ENCODE assay signal across 9 mouse cellular contexts in genomic region chr11:102604777-102605552, GRCm38 (mm10). TPM values are rescaled to one million over a fixed set of nuclear protein-coding genes. Genes with fewer than 3 reads are reported as not detected.
DNase-seq lines count a peak whose midpoint lies in the region; ATAC-seq lines count a peak whose summit lies in the region.
"Had no signal": no experiment of that assay in that cellular context is flagged by ENCODE, and none has a peak within 500 bp of the region (broad histone marks: within the 10 kb centered on the region; RNA-seq: fewer than 3 reads in every experiment).

No protein-coding gene starts in this region.

- ATAC-seq in liver, embryonic 11.5 days (replicated peaks; ENCODE audit: low FRiP score) = 0 out of 2 replicates have a peak, but pooled peaks have one; percentile 23
- ATAC-seq in neural tube, embryonic 14.5 days (ENCODE audit: low read depth) = peak; percentile 42

- peaks cover 76% of the 10 kb centered on the region for H3K27me3 ChIP-seq in liver, embryonic 11.5 days (replicated peaks; ENCODE audit: control insufficient read depth, insufficient read depth, low read length)
- H3K27me3 ChIP-seq in neural tube, embryonic 14.5 days (ENCODE audit: control insufficient read depth, insufficient read depth, low read length) = no peaks in the 10 kb centered on the region

- H3K9me3 ChIP-seq in liver, embryonic 11.5 days (ENCODE audit: control insufficient read depth, low read length) = no peaks in the 10 kb centered on the region
- H3K9me3 ChIP-seq in neural tube, embryonic 14.5 days (ENCODE audit: control insufficient read depth, low read length) = no peaks in the 10 kb centered on the region

- H3K4me2 ChIP-seq in liver, embryonic 11.5 days = peak overlapping the region; percentile 58
- H3K4me2 ChIP-seq in neural tube, embryonic 14.5 days (ENCODE audit: low read depth, low read length) = peak overlapping the region; percentile 82

- intact Hi-C loops in heart, postnatal 25 days (cut with DNase I) = no loop called here

- H3K36me3 ChIP-seq in liver, embryonic 11.5 days (ENCODE audit: control insufficient read depth, insufficient read depth, low read length) = no peaks in the 10 kb centered on the region
- H3K36me3 ChIP-seq in neural tube, embryonic 14.5 days (ENCODE audit: control insufficient read depth, insufficient read depth, low read length) = no peaks in the 10 kb centered on the region

- no peaks in the 10 kb centered on the region for H3K4me1 ChIP-seq in liver, embryonic 11.5 days (replicated peaks; ENCODE audit: control insufficient read depth, insufficient read depth, low read length)
- H3K4me1 ChIP-seq in neural tube, embryonic 14.5 days (ENCODE audit: control insufficient read depth, insufficient read depth, low read length) = peaks cover 3% of the 10 kb centered on the region; the same call in 1 of the 2 replicates

- peak overlapping the region; percentile 62 for H3K27ac ChIP-seq in liver, embryonic 11.5 days (ENCODE audit: low read depth, low read length)
- H3K27ac ChIP-seq in neural tube, embryonic 14.5 days (ENCODE audit: low read depth, low read length) = peak overlapping the region; percentile 88

- peak overlapping the region; percentile 71 for H3K9ac ChIP-seq in liver, embryonic 11.5 days (ENCODE audit: low read depth, low read length)
- H3K9ac ChIP-seq in neural tube, embryonic 14.5 days (replicated peaks; ENCODE audit: low read depth, low read length) = peak overlapping the region; percentile 77

- DNase-seq in heart, adult 18-20 months = peak; percentile 21 to 58
- DNase-seq in heart, postnatal 25 days (ENCODE audit: low spot score) = no peak
- peak; percentile 41 for DNase-seq in adrenal gland, postnatal 25 days
- peak; percentile 12 to 14 for DNase-seq in frontal cortex, postnatal 25 days (ENCODE audit: low spot score in 2 of 2)
- DNase-seq in induced T-regulatory cell, adult 2 months (ENCODE audit: low read depth) = peak; percentile 21
- DNase-seq in liver, embryonic 11.5 days (ENCODE audit: low spot score) = peak; percentile 68
- DNase-seq in c-Kit-positive CD71-positive TER-119-positive erythroid progenitor cells, embryonic 14.5 days (ENCODE audit: low spot score) = no peak

- 1% methylated on average over 73 of the region's 74 CpGs for WGBS in liver, embryonic 11.5 days
- under 1% methylated on average over 74 of the region's 74 CpGs for WGBS in neural tube, embryonic 14.5 days

- peak overlapping the region; percentile 53 for H3K4me3 ChIP-seq in liver, embryonic 11.5 days (ENCODE audit: low read depth, low read length)
- peak overlapping the region; percentile 64 for H3K4me3 ChIP-seq in neural tube, embryonic 14.5 days (ENCODE audit: low read depth, low read length)

RNA-seq across cellular contexts. Expression of gene Fzd2, which starts 0.8 kb away (rescaled TPM):
- 1 to 10 TPM; 2.0 to 2.2 TPM for total RNA-seq in heart, adult 18-20 months (2021)
- 1 to 10 TPM; 4.7 to 5.0 TPM for total RNA-seq in heart, postnatal 25 days (2021)
- 3.8 and 4.9 TPM in 2 replicates for total RNA-seq in adrenal gland, postnatal 25 days (2021)
- 8.4 and 9.0 TPM in 2 replicates for polyA plus RNA-seq in liver, embryonic 11.5 days (2014; fragmentation: Nextera tagmentation; extraction: Ambion mirVana)
- polyA plus RNA-seq in neural tube, embryonic 14.5 days (2014; fragmentation: Nextera tagmentation; extraction: Ambion mirVana) = 6.5 and 10.5 TPM in 2 replicates

RNA-seq across cellular contexts. Expression of gene Gm11627, which starts 25.7 kb away (rescaled TPM):
- 1 to 10 TPM; 1.1 to 1.2 TPM for total RNA-seq in heart, adult 18-20 months (2021)
- total RNA-seq in heart, postnatal 25 days (2021) = 1 to 10 TPM; 2.2 TPM
- not detected in 2 replicates for total RNA-seq in adrenal gland, postnatal 25 days (2021)
- polyA plus RNA-seq in liver, embryonic 11.5 days (2014; fragmentation: Nextera tagmentation; extraction: Ambion mirVana) = 1.2 and 1.4 TPM in 2 replicates
- 6.6 and 6.9 TPM in 2 replicates for polyA plus RNA-seq in neural tube, embryonic 14.5 days (2014; fragmentation: Nextera tagmentation; extraction: Ambion mirVana)

RNA-seq across cellular contexts. Expression of gene Gpatch8, which starts 48.8 kb away (rescaled TPM):
- total RNA-seq in heart, adult 18-20 months (2021) = 10 to 100 TPM; 17.3 to 18.6 TPM
- 10 to 100 TPM; 19.3 to 23.2 TPM for total RNA-seq in heart, postnatal 25 days (2021)
- total RNA-seq in adrenal gland, postnatal 25 days (2021) = 32.2 and 33.4 TPM in 2 replicates
- 30.0 and 35.4 TPM in 2 replicates for polyA plus RNA-seq in liver, embryonic 11.5 days (2014; fragmentation: Nextera tagmentation; extraction: Ambion mirVana)
- 57.8 and 83.7 TPM in 2 replicates for polyA plus RNA-seq in neural tube, embryonic 14.5 days (2014; fragmentation: Nextera tagmentation; extraction: Ambion mirVana)

RNA-seq across cellular contexts. Expression of gene Meioc, which starts 58.6 kb away (rescaled TPM):
- not detected for total RNA-seq in heart, adult 18-20 months (2021)
- not detected for total RNA-seq in heart, postnatal 25 days (2021)
- 0.06 TPM in 1 of 2 replicates, not detected in the other for total RNA-seq in adrenal gland, postnatal 25 days (2021)
- polyA plus RNA-seq in liver, embryonic 11.5 days (2014; fragmentation: Nextera tagmentation; extraction: Ambion mirVana) = 0.25 and 0.36 TPM in 2 replicates
- polyA plus RNA-seq in neural tube, embryonic 14.5 days (2014; fragmentation: Nextera tagmentation; extraction: Ambion mirVana) = 0.11 and 0.12 TPM in 2 replicates
- total RNA-seq: layer of hippocampus, postnatal 14 days had no signal

Comparison
In these comparisons a context has a peak if more than half of its experiments do, and no peak if none do; other contexts are left out.
1. DNase-seq: peak in heart, adult 18-20 months (2 of 2), adrenal gland, postnatal 25 days (single experiment), frontal cortex, postnatal 25 days (2 of 2), induced T-regulatory cell, adult 2 months (single experiment) and liver, embryonic 11.5 days (single experiment); none in heart, postnatal 25 days (single experiment) and c-Kit-positive CD71-positive TER-119-positive erythroid progenitor cells, embryonic 14.5 days (single experiment).